Mouse (Mus musculus) spleen, postnatal 4 days (tissue): ENCODE measurements at regions not wholly inside any gene's neighbourhood (a gene's known extent, or its start where the extent isn't known, plus 50 kb on each side); places are given as distances from the start of the nearest gene placed in this dataset.

Experiments
- DNase-seq, 2 experiments: peaks; one replicate each; pipeline ENCODE4 v3.0.0; 2022; ENCODE audit warnings: low spot score in 2 of 2

DNA sequence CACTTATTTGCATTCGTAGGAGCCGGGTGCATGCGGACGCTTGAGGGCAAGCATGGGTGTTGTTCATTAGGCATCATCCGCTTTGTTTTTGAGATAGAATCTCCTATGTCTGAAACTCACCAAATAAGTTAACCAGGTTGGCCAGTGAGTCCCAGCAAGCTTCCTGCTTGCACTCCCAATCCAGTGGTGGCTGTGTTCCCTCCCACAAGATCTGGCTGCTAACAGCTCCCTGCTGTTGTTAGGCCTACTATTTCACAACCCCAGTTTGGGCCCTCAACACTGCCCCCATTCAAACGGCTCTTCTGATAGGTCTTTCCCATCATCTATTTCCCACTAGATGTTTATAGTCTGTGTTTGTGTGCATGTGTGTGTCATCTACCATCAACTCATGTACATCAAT is 56.3 kb upstream of the Rgma start:
- no peak for DNase-seq

DNA sequence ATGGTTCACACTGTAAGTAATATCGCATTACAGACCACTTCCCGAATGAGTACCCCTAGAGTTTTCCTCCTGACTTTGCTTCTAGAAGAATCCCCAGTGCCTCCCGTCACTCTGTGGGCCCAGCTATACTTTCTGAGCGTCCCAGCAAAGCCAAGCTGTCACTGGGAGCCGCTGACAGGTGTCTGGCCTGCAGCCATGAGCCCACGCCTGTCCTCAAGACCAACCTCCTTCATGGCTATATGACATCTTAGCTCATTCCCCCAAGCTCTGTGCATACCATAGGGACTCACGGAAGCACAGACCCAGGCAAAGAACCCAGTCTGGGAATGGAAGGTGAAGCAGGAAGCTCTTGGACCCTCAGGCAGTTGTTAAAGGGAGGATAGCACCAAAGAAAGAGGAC is 55.3 kb upstream of the Rgma start:
- DNase-seq, result no peak

DNA sequence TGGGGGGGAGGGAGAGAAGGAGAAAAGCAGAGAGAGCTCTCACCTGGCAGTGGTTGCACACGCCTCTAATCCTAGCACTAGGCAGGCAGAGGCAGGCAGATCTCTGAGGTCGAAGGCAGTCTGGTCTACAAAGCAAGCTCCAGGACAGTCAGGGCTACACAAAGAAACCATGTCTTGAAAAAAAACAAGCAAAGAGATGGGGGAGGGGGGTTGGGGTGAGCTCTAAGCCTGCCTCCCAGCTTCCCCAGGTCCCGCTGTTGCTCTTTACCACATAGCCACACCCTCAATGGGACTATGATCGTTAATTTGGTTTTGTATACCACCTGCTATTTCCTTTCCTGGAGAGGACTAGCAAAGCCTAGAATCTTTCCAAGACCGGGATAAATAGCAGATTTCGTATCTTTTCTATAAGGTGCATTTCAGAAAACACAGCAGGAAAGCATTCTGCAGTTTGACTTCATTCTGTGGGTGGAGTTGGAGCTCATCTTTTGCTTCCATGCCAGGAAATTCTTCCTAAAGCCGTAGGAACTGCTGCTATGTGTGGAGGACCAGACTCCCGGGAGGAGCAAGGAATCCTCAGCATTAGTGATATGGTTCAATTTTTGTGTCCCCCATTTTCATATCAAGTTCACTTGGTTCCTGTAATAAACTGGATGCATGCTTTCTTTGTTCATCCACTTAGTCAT is 52.7 kb upstream of the Rgma start:
- no peak for DNase-seq

DNA sequence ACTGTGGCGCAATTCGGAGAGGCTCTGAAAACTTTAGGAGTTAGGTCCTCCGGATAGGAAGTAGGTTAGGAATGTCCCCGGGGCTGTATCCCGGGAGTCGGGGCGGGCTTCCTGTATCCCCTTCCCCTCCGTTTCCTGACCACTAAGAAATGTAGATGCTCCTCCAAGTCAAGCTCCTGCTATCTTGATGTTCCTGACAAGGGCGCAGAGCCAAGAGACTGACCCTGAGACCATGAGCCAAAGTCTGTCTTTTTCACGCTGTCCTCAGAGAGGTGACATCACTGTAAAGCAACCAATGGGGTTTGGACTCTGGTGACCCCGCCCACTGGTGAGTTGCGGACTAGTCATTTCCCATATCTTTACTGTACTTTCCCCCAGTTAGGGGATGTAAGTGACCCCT is 51.8 kb upstream of the Rgma start:
- DNase-seq, result no peak

DNA sequence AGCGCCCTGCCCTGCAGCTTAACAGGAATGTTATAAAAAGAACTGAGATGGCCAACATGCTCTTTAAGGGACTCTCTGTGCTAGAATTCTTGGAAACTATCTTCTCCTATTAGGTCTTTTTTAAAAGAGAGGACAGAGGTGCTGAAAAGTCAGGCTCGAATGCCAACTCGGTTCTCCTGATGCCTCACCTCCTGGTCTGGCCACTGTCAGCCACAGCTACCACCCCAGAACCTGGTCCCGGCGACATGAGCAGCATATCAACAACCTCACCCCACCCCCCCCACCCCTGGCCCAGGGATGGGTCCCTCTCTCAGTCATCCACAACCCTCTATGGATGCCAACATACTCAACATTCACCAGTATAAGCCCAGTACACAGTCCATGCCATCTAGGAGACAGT is 49.8 kb upstream of the Rgma start:
- no peak for DNase-seq
